Mouse (Mus musculus): ENCODE measurements around the gene Lamc3.

Gene Lamc3

GRCm38 (mm10) chr2:31960986-31961385 is 73.9 kb downstream of the Lamc3 start:
- TF ChIP-seq CTCF (conservative IDR thresholded peaks at IDR 0.05; ENCODE audit: low read length), result no peak
- TF ChIP-seq POU5F1 (IDR thresholded peaks at IDR 0.05; ENCODE audit: borderline replicate concordance, low read length), result no peak
- no peak for TF ChIP-seq NANOG (IDR thresholded peaks at IDR 0.05; ENCODE audit: borderline replicate concordance, low read length)
- H3K36me3 ChIP-seq (ENCODE audit: insufficient read depth, low read length), result no peaks in the 10 kb centered on the region
- peak overlapping the region; percentile 49 for H3K4me3 ChIP-seq (replicated peaks; ENCODE audit: low read length)
- H3K27me3 ChIP-seq (ENCODE audit: insufficient read depth, low read length), result no peaks in the 10 kb centered on the region
- H3K9me3 ChIP-seq (ENCODE audit: low read length), result no peaks in the 10 kb centered on the region
- peaks cover 52% of the 10 kb centered on the region for H3K4me1 ChIP-seq (replicated peaks; ENCODE audit: low read depth, low read length)

DNA sequence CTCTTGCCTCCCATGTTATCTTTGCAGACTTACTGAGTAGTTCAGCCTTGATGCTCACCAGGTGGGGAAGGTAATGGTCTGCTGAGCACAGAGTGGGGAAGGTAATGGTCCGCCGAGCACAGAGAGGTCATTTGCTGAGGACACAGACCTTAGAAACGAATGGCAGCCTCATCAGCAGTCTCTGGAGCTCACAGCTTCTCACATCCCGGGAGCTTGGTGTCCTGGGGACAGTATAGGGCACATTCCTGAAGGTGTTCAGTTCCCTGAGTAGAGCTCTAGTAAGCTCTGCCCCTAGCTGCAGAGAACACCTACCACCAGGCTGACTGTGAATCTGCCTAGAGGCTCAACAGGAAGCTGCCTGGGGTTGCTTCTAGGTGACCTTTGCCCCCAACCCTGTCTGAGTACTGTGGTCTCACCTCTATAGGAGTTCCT is 74.7 kb downstream of the Lamc3 start:
- Histone ChIP-seq H3K4me1 (replicated peaks; ENCODE audit: low read depth, low read length) (peaks cover 47% of the 10 kb centered on the region), H3K36me3 (ENCODE audit: insufficient read depth, low read length) (no peaks in the 10 kb centered on the region), H3K4me3 (replicated peaks; ENCODE audit: low read length) (peak overlapping the region; percentile 49), H3K9me3 (ENCODE audit: low read length) (no peaks in the 10 kb centered on the region), H3K27me3 (ENCODE audit: insufficient read depth, low read length) (no peaks in the 10 kb centered on the region)
- TF ChIP-seq CTCF (conservative IDR thresholded peaks at IDR 0.05; ENCODE audit: low read length) (no peak), POU5F1 (IDR thresholded peaks at IDR 0.05; ENCODE audit: borderline replicate concordance, low read length) (no peak), NANOG (IDR thresholded peaks at IDR 0.05; ENCODE audit: borderline replicate concordance, low read length) (no peak)

DNA sequence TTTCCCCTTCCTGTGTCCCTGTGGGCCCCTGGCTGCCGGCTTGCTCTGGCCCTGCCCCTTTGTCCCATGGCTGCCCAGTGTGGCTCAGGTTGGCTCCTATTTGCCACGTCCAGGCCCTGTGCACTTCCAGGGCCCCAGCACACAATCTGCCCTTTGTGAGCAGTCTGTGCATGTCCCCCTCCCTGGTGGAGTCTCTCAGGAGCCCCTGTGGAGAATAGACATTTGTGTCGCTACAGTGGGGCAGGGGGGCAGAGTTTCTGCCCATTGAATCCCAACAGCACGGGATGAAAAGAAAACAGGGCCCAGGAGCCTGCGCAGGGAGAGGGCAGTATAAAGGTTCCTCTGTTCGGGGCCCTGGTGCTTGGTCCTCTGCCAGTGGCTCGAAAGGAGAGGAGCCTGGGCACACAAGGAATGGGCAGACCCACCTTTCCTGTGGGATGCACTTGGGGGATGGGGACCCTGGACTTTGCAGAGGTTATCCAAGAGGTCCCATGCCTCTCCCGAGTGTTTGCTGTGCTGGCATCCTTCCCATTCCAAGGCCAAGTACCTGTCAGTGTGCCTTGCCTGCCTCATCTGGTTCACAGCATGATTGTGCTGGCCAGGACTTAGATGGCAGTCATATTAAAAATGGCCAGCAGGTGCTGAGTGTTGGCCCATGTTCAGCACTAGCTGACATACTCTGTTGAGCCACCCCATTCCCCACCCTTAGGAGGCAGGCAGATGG is 75.6 kb downstream of the Lamc3 start:
- H3K9me3 ChIP-seq (ENCODE audit: low read length), result no peaks in the 10 kb centered on the region
- H3K4me1 ChIP-seq (replicated peaks; ENCODE audit: low read depth, low read length), result peaks cover 47% of the 10 kb centered on the region
- TF ChIP-seq CTCF (conservative IDR thresholded peaks at IDR 0.05; ENCODE audit: low read length), result peak; percentile 15; the same call in 1 of the 2 replicates
- TF ChIP-seq NANOG (IDR thresholded peaks at IDR 0.05; ENCODE audit: borderline replicate concordance, low read length), result no peak
- H3K4me3 ChIP-seq (replicated peaks; ENCODE audit: low read length), result no peak overlapping the region
- no peaks in the 10 kb centered on the region for H3K27me3 ChIP-seq (ENCODE audit: insufficient read depth, low read length)
- no peaks in the 10 kb centered on the region for H3K36me3 ChIP-seq (ENCODE audit: insufficient read depth, low read length)

DNA sequence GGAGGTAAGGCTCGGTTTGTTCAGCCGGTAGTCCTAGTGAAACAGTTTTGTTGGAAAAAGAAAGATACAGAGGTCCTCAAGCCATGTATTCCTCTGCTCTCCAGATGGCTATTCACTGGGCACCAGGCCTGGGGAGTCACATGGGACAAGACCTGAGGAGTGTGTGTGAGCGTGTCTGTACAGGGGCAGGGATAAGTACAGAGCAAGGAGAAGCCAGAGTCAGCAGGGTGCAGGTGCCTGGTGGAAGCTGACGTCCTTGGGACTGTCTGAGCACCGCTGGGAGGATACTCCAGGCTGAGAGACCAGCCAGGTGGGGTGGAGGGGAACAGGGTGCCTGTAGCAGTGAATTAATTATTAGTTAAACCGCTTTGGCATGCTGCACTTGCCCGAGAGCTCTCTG is 76.4 kb downstream of the Lamc3 start:
- no peaks in the 10 kb centered on the region for H3K9me3 ChIP-seq (ENCODE audit: low read length)

DNA sequence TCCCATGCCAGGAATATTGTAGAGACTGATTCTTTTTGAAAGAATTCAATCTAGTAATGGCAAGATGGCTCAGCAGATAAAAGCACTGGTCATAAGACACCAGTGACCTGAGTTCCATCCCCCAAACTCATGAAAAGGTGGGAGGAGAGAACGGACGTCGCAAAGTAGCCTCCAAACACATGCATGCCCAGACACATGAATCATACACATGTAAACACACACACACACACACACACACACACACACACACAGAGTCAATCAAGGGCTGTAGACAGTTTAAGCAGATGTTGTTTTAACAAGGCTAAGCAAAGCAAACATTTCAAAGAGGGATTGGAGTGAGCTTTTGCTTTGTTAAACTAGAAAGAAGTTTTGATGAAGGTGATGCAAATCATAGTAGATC is 77.1 kb downstream of the Lamc3 start:
- Histone ChIP-seq H3K9me3 (ENCODE audit: low read length) (no peaks in the 10 kb centered on the region), H3K36me3 (ENCODE audit: insufficient read depth, low read length) (no peaks in the 10 kb centered on the region), H3K27me3 (ENCODE audit: insufficient read depth, low read length) (no peaks in the 10 kb centered on the region), H3K4me3 (replicated peaks; ENCODE audit: low read length) (no peak overlapping the region), H3K4me1 (replicated peaks; ENCODE audit: low read depth, low read length) (peaks cover 60% of the 10 kb centered on the region)
- TF ChIP-seq POU5F1 (IDR thresholded peaks at IDR 0.05; ENCODE audit: borderline replicate concordance, low read length), result no peak
- TF ChIP-seq CTCF (conservative IDR thresholded peaks at IDR 0.05; ENCODE audit: low read length), result no peak
- no peak for TF ChIP-seq NANOG (IDR thresholded peaks at IDR 0.05; ENCODE audit: borderline replicate concordance, low read length)

More for the DNA sequence above, 76.4 kb downstream of the Lamc3 start:
- H3K27me3 ChIP-seq (ENCODE audit: insufficient read depth, low read length), result no peaks in the 10 kb centered on the region
- no peaks in the 10 kb centered on the region for H3K36me3 ChIP-seq (ENCODE audit: insufficient read depth, low read length)
- TF ChIP-seq CTCF (conservative IDR thresholded peaks at IDR 0.05; ENCODE audit: low read length), result no peak
- no peak for TF ChIP-seq POU5F1 (IDR thresholded peaks at IDR 0.05; ENCODE audit: borderline replicate concordance, low read length)
- TF ChIP-seq NANOG (IDR thresholded peaks at IDR 0.05; ENCODE audit: borderline replicate concordance, low read length), result no peak
- no peak overlapping the region for H3K4me3 ChIP-seq (replicated peaks; ENCODE audit: low read length)
- peaks cover 53% of the 10 kb centered on the region for H3K4me1 ChIP-seq (replicated peaks; ENCODE audit: low read depth, low read length)

DNA sequence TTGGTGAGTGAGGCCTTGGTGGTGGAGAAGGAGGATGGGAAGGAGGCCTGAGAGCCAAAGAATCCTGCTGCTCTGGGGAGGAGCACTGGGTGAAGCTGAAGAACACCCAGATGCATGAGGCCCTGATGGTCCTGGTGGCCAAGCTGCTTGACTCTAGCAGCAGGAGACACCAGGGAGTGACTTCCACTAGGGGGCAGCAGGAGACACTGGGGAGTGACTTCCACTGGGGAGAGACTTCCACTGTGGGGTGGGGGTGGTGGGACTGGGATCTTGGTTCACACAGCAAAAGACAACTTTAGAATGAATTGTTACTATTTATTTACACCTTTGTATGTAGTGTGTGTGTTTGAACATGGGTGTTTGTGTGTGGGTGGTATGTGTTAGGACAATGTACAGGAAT is 78.0 kb downstream of the Lamc3 start:
- peaks cover 56% of the 10 kb centered on the region for H3K4me1 ChIP-seq (replicated peaks; ENCODE audit: low read depth, low read length)
- no peaks in the 10 kb centered on the region for H3K9me3 ChIP-seq (ENCODE audit: low read length)
- no peaks in the 10 kb centered on the region for H3K36me3 ChIP-seq (ENCODE audit: insufficient read depth, low read length)
- no peak overlapping the region for H3K4me3 ChIP-seq (replicated peaks; ENCODE audit: low read length)
- TF ChIP-seq NANOG (IDR thresholded peaks at IDR 0.05; ENCODE audit: borderline replicate concordance, low read length) (no peak), CTCF (conservative IDR thresholded peaks at IDR 0.05; ENCODE audit: low read length) (peak; percentile 64)
- H3K27me3 ChIP-seq (ENCODE audit: insufficient read depth, low read length), result no peaks in the 10 kb centered on the region

DNA sequence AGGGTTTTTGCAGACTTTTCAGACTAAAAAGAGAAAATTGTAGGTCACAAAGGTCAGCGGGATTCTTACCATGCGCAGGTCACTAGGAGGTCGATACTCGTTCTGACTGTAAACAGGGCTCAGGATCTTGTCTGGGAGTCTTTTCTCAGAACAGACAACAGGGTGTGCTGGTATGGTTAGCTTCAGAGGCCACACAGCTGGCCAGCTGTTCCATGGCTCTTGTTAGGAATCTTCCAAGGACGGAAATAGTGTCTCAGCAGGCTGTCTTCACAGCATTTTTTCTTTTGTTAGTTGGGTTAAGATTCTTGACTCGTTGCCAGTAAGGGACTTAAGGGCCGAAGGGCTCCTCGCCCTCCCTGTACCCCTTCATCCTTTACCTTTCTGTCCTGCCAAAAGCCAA is 79.7 kb downstream of the Lamc3 start:
- H3K4me3 ChIP-seq (replicated peaks; ENCODE audit: low read length), result no peak overlapping the region
- no peaks in the 10 kb centered on the region for H3K9me3 ChIP-seq (ENCODE audit: low read length)
- TF ChIP-seq CTCF (conservative IDR thresholded peaks at IDR 0.05; ENCODE audit: low read length) (no peak), POU5F1 (IDR thresholded peaks at IDR 0.05; ENCODE audit: borderline replicate concordance, low read length) (no peak), NANOG (IDR thresholded peaks at IDR 0.05; ENCODE audit: borderline replicate concordance, low read length) (no peak)
- H3K4me1 ChIP-seq (replicated peaks; ENCODE audit: low read depth, low read length), result peaks cover 39% of the 10 kb centered on the region
- H3K27me3 ChIP-seq (ENCODE audit: insufficient read depth, low read length), result peaks cover 6% of the 10 kb centered on the region; the same call in 1 of the 2 replicates
- H3K36me3 ChIP-seq (ENCODE audit: insufficient read depth, low read length), result no peaks in the 10 kb centered on the region

- TF ChIP-seq POU5F1 (IDR thresholded peaks at IDR 0.05; ENCODE audit: borderline replicate concordance, low read length) (no peak), NANOG (IDR thresholded peaks at IDR 0.05; ENCODE audit: borderline replicate concordance, low read length) (no peak), CTCF (conservative IDR thresholded peaks at IDR 0.05; ENCODE audit: low read length) (no peak)
- no peak overlapping the region for H3K4me3 ChIP-seq (replicated peaks; ENCODE audit: low read length)
- H3K9me3 ChIP-seq (ENCODE audit: low read length), result no peaks in the 10 kb centered on the region
- H3K4me1 ChIP-seq (replicated peaks; ENCODE audit: low read depth, low read length), result peaks cover 38% of the 10 kb centered on the region
- peaks cover 20% of the 10 kb centered on the region for H3K27me3 ChIP-seq (ENCODE audit: insufficient read depth, low read length)
- peaks cover 16% of the 10 kb centered on the region for H3K36me3 ChIP-seq (ENCODE audit: insufficient read depth, low read length)
These were observed 85.5 kb downstream of the Lamc3 start for GRCm38 (mm10) chr2:31972589-31972988.

Measured in E14TG2a.4 (cell line).